Mouse (Mus musculus) hindbrain, embryonic 10.5 days (tissue): Measurements from ENCODE around the gene Abraxas2. TPM values are rescaled to one million over a fixed set of nuclear protein-coding genes. Genes with fewer than 3 reads are reported as not detected.

Source experiments
- DNase-seq: peaks from one replicate; pipeline ENCODE4 v3.0.0-alpha.2; 2017; ENCODE audit warnings: low spot score
- H3K27ac ChIP-seq: fragments of 300-500 bp; sonication (generic); 2 replicates; pipeline ENCODE4 v1.5.1; 2016; ENCODE audit warnings: mild to moderate bottlenecking, moderate library complexity
- H3K27me3 ChIP-seq: fragments of 300-500 bp; sonication (generic); 2 replicates; pipeline ENCODE4 v1.6.1; 2016; ENCODE audit warnings: mild to moderate bottlenecking; ENCODE audit not compliant: poor library complexity, insufficient read depth, severe bottlenecking
- H3K36me3 ChIP-seq: fragments of 300-500 bp; sonication (generic); 2 replicates; pipeline ENCODE4 v1.6.1; 2016; ENCODE audit warnings: mild to moderate bottlenecking, moderate library complexity
- H3K4me1 ChIP-seq: fragments of 300-500 bp; sonication (generic); replicated peaks from 2 replicates; pipeline ENCODE4 v1.6.1; 2016; ENCODE audit warnings: mild to moderate bottlenecking
- H3K4me3 ChIP-seq: fragments of 300-500 bp; sonication (generic); 2 replicates; pipeline ENCODE4 v1.5.1; 2016; ENCODE audit warnings: mild to moderate bottlenecking, moderate library complexity
- H3K9me3 ChIP-seq: fragments of 300-500 bp; sonication (generic); 2 replicates; pipeline ENCODE4 v1.6.1; 2016; ENCODE audit warnings: mild to moderate bottlenecking, moderate library complexity
- WGBS: fragments of 180-500 bp; shearing (Covaris S2); methylation state at CpG from one replicate; pipeline ENCODE4 v1.1.7; 2016; 5-methylcytosine and 5-hydroxymethylcytosine counted together
- polyA plus RNA-seq: library from polyadenylated mRNA; unstranded; fragments of >200 nt; fragmentation: Nextera tagmentation; extraction: Ambion mirVana; gene quantifications from 2 replicates; pipeline ENCODE4 v1.2.1, GENCODE M21; 2016

The Abraxas2 gene
- polyA plus RNA-seq, result 30.7 and 35.5 TPM in 2 replicates

DNA sequence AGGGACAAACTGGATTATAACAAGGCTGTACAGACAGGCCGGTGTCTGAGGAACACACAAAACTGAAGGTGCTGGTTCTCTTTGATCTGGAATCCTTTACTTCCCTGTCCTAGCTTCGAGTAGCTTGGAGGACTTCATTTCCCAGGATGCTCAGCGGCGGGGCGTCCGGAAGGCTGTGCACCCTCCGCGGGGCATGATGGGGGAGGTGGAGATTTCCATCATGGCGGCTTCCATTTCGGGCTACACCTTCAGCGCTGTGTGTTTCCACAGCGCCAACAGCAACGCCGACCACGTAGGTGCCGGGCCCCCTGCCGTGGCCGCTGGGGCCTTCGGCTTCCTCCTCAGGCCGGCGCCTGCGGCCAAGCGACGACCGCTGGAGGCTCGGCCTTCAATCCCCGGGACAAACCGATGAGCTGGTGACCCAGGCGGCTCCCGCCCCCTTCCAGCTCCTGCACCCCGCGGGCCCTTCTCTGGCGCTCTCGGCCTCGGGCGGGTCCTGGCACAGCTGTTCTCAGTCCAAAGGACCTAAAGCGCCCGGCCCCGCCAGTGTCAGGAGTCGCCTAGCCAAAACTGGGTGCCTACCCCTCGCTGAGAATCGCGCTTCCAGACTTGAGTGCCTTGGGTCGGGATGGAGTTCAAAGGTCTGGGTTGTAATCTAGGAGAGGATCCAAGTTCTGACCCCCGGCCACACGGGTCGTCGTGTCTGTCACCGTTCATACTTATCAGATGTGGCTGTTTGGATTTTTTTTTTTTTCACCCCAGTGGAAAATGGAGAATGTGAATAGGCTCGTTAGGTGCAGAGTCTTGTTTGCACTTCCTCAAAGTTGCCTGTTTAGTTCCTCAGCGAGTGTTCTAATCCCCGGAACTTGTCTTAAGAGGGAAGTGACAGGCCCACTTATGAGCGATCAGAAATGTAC, at the start of gene Abraxas2:
TSS of gene Abraxas2 (plus strand) at position 184 of the 917 bp plus-strand sequence.
- peak; percentile 87 for DNase-seq
- H3K9me3 ChIP-seq, result no peaks in the 10 kb centered on the region
- H3K36me3 ChIP-seq, result no peaks in the 10 kb centered on the region
- H3K4me3 ChIP-seq, result peak within 1 kb of the TSS; percentile 99
- peaks cover 17% of the 10 kb centered on the region for H3K4me1 ChIP-seq
- H3K27me3 ChIP-seq, result no peaks in the 10 kb centered on the region
- H3K27ac ChIP-seq, result peak within 1 kb of the TSS; percentile 96
- 1% methylated on average over 53 of the region's 53 CpGs for WGBS

DNA sequence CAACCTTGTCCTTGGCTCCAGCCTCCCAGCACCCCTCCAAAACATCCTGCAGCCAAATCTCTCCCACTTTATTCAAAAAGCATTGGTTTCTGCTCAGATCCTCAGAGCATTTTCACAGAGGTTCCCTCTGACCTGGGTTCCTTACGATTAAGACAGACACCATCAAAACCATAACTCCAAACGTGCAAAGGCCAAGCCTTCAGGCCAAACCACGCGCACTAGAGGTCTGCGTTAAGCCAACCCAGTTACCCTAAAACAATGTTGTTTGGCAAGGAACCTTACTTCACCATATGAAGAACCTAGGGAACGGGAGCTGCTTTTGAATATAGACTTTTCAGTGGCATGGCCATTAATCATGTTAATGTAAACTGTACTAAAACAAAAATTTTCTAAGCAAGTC, 49.3 kb upstream of the Abraxas2 start:
- 18% methylated on average over 6 of the region's 6 CpGs for WGBS
- no peak for DNase-seq
- Histone ChIP-seq H3K9me3 (no peaks in the 10 kb centered on the region), H3K36me3 (no peaks in the 10 kb centered on the region), H3K27ac (peak overlapping the region; percentile 85), H3K27me3 (no peaks in the 10 kb centered on the region), H3K4me1 (peaks cover 92% of the 10 kb centered on the region), H3K4me3 (peak overlapping the region; percentile 41)

DNA sequence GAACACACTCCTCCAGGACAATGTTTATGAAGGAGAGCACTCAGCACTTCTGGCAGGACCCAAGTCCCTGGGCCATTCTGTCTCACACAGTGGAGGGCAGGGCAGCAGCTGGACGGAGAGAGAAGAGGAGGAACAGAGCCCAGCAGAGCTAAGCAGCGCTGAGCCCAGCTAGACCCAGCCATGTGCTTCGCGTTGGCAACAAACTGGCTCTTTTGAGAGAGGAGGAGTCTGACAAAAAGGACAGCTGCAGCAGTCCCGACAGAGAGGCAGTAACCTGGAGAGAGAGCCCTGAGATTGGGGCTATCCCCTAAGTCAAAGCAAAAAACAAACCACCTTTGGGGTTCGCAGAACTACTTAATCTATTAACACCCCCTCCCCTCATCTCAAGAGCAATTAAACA, 48.7 kb upstream of the Abraxas2 start:
- DNase-seq, result no peak
- peaks cover 91% of the 10 kb centered on the region for H3K4me1 ChIP-seq

DNA sequence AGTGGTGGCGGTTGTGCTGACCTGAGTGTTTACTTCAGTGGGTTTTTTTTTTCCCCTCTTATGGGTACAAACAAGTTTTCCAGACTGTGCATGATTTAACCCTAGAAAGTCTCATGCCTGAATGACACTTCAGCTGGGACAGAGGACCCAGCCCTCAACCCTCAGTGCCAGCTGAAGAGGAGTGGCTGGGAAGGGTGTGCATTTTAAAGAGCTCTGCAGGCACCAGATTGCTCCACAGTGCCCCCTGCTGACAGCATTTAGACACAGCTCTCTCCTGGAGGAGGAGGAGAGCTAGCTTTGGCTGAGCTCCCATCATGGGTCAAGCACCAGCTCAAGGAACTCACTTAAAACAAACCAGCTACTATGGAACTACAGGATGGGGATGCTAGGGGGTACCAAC, 48.1 kb upstream of the Abraxas2 start:
- H3K36me3 ChIP-seq, result no peaks in the 10 kb centered on the region
- 54% methylated on average over 1 of the region's 1 CpGs for WGBS
- peaks cover 86% of the 10 kb centered on the region for H3K4me1 ChIP-seq
- H3K4me3 ChIP-seq, result peak overlapping the region; percentile 74; the same call in 1 of the 2 replicates
- H3K27ac ChIP-seq, result peak overlapping the region; percentile 85
- H3K27me3 ChIP-seq, result no peaks in the 10 kb centered on the region
- H3K9me3 ChIP-seq, result no peaks in the 10 kb centered on the region
- peak; percentile 90 for DNase-seq

More for the DNA sequence above, 48.7 kb upstream of the Abraxas2 start:
- H3K27ac ChIP-seq, result peak overlapping the region; percentile 85
- no peaks in the 10 kb centered on the region for H3K27me3 ChIP-seq
- H3K4me3 ChIP-seq, result peak overlapping the region; percentile 26; the same call in 1 of the 2 replicates
- H3K9me3 ChIP-seq, result no peaks in the 10 kb centered on the region
- H3K36me3 ChIP-seq, result no peaks in the 10 kb centered on the region
- WGBS, result 14% methylated on average over 6 of the region's 6 CpGs

DNA sequence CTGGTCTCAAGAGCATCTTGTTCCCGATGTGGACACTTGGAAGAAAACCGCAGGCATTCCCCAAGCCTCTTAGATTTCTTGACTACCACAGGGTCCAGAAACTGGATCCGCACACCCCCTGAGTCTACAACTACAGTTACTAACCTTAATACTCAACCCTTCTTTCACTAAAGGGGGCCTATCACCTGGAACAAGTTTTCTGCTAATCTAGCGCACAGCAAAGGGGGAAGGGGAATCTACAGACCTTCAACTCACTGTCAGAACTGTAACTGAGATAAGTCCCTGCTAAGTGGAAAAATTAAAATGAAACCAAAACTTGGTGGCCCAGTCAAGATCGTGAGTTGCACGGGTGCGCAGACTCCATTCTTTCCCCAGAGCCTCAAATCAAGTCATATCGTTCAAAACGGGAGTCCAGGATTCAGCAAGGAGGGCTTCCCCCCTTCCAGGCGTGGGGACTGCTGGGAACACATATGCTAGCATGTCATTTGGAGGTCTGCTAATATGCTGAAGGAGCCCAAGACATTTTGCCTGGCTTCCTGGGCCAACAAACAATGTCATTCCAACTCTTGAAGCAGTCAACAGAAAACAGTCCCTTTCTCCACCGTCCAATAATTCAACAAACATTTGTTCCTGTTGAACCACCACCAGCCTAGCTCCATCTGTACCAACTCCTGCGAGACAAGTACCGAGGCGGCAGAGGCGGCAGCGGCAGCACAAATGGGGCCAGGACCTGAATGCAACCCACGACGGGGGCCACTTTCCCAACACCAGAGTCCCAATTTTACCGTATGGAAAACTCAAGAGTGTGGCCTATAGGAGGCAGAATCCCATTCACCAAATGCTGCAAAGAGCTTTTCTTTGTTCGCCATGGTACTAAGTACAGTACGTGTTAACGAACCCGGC, 47.1 kb upstream of the Abraxas2 start:
- WGBS, result 14% methylated on average over 23 of the region's 23 CpGs
- Histone ChIP-seq H3K9me3 (no peaks in the 10 kb centered on the region), H3K4me1 (peaks cover 75% of the 10 kb centered on the region), H3K4me3 (peak overlapping the region; percentile 74), H3K27ac (peak overlapping the region; percentile 92), H3K36me3 (no peaks in the 10 kb centered on the region), H3K27me3 (no peaks in the 10 kb centered on the region)
- peak; percentile 56 for DNase-seq

DNA sequence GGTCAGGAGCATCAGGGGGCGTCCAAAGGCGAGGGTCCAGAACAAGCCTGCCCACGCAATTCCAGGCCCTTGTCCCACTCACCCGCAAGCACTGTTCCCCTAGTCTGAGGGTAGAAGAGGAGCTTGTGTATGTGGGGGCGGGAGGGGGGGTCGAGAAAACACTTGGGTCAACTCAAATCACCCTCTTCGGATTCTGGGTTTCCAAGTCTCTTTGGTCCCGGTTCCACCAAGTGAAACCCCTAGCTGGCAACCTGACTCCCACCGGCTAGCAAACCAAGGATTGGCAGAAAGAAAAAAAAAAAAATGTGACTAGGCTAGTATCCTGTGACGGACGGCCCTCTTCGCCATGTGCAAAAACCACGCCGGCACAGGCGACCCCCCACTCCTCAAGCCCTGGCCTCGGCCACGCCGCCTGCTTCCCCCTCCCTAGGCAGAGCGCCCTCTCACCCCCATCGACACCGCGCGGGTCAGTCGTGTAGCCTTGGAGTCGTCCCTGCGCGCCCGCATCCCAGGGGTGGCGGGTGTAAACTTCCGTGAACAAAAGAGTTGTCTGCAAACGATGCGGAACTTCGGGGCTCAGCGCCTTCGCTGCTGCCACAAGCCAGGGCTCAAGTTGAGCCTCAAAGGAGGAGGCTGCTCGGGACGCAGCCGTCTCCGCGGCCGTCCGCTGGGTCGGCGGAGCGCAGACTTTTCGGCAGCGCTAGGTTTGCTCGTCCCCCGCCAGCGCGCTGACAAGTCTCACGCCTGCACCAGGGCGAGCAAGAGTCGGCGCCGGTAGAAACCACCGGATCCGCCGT, 46.2 kb upstream of the Abraxas2 start:
- under 1% methylated on average over 59 of the region's 59 CpGs for WGBS

DNA sequence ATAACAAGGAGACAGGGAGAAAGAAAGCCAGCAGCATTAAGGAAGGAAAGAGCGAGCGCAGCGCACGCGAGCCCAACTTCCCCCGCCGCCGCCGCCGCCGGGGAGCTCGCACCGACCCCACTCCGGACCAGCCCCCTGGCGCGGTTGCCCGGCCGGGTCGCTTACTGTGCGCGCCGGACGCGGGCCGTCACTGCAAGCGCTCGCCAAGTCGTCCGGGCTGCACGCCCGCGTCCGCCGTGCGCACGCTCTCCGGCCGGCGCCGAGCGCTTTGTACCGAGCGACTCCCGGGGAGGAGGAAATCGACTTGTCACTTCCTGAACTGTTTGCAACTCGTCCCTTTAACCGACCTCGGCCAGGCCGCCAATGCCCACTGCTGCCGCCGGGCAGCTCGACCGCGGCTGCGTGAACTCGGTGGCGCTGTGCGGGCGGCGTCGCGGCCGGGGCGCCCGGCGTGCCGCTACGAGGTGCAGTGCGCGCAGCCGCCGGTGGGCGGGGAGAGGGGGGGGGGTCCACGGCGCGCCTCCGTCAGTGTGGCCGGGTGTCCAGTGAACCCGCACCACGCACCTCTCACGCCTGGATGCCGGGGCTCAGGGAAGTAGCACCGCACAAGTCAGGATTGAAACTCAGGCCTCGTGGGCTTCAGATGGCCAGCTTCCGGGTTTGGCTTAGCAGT, 45.5 kb upstream of the Abraxas2 start, which contains the start of gene Fam53b:
TSS of gene Fam53b (minus strand) at position 471 of the 673 bp plus-strand sequence.
- peak within 1 kb of the TSS; percentile 92 for H3K27ac ChIP-seq
- peak within 1 kb of the TSS; percentile 74 for H3K4me3 ChIP-seq
- WGBS, result under 1% methylated on average over 85 of the region's 85 CpGs
- no peaks in the 10 kb centered on the region for H3K36me3 ChIP-seq
- peaks cover 60% of the 10 kb centered on the region for H3K4me1 ChIP-seq
- peak; percentile 81 for DNase-seq
- H3K27me3 ChIP-seq, result no peaks in the 10 kb centered on the region
- no peaks in the 10 kb centered on the region for H3K9me3 ChIP-seq

More for the DNA sequence above, 46.2 kb upstream of the Abraxas2 start:
- Histone ChIP-seq H3K27me3 (no peaks in the 10 kb centered on the region), H3K27ac (peak overlapping the region; percentile 92), H3K9me3 (no peaks in the 10 kb centered on the region), H3K36me3 (no peaks in the 10 kb centered on the region), H3K4me1 (peaks cover 67% of the 10 kb centered on the region), H3K4me3 (peak overlapping the region; percentile 74)
- DNase-seq, result peak; percentile 75

DNA sequence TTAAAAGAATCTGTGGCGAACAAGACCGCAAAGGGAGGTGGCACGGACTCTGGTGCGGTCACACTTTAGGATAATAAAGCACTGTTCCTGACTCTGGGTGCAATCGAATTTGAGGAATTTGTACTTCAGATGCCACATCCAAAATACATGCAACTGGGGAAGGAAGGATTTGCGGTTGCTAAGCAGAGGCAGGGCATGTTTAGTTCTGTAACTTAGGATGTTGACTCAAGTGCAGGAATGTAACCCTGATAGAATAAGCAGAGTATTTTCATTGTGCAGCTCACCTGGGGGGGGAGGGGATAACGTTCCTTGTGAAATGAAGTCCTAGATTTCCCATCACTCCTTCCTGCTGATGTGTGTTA, 45.0 kb upstream of the Abraxas2 start:
- Histone ChIP-seq H3K27me3 (no peaks in the 10 kb centered on the region), H3K9me3 (no peaks in the 10 kb centered on the region), H3K4me3 (peak overlapping the region; percentile 74), H3K36me3 (0 out of 2 replicates have a peak, but pooled peaks cover 3% of the 10 kb centered on the region), H3K27ac (peak overlapping the region; percentile 92), H3K4me1 (peaks cover 54% of the 10 kb centered on the region)
- WGBS, result 2% methylated on average over 7 of the region's 7 CpGs
- DNase-seq, result no peak

DNA sequence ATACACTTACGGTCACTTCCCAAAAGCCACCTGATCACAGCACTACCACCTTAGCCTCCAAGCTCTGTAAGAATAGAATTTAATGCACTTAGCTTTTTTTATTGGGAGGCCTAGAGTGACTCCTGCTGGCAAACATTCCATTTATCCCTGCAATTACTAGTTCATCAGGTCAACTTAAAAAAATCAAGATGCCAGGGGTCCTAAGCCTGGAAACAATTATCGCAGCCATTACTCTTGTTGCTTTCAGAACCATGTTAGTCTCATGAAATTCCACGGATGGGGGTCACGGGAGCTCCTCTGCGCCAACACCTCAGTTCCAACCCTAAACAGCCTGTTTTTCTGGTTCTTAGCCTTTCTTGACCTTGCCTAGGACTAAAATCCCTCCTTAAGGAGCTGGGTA, 43.9 kb upstream of the Abraxas2 start:
- DNase-seq, result no peak
- Histone ChIP-seq H3K27ac (no peak overlapping the region), H3K36me3 (0 out of 2 replicates have a peak, but pooled peaks cover 8% of the 10 kb centered on the region), H3K4me3 (no peak overlapping the region), H3K9me3 (no peaks in the 10 kb centered on the region), H3K27me3 (no peaks in the 10 kb centered on the region), H3K4me1 (peaks cover 44% of the 10 kb centered on the region)
- 74% methylated on average over 5 of the region's 5 CpGs for WGBS

DNA sequence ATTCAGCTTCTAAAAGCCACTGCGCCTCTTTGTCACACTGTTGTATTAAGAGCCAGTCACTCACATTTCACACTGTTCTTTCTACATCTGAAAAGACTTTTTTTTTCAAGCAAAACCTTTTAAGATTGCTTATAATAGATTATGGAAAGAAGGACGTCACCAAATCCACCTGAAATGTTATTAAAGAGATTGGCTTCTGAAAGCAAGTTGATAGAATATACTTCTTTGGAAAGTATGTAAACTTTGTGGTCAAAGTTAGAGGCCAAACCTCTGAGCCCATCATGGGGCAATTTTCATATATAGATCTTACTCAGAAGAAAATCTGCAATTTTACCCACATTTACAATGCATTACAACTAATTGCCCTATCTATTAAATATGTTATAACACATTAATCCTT, 42.5 kb upstream of the Abraxas2 start:
- Histone ChIP-seq H3K27ac (no peak overlapping the region), H3K4me3 (no peak overlapping the region), H3K4me1 (peaks cover 30% of the 10 kb centered on the region), H3K27me3 (no peaks in the 10 kb centered on the region), H3K36me3 (peaks cover 17% of the 10 kb centered on the region; the same call in 1 of the 2 replicates), H3K9me3 (no peaks in the 10 kb centered on the region)
- WGBS, result 64% methylated on average over 2 of the region's 2 CpGs
- DNase-seq, result no peak

DNA sequence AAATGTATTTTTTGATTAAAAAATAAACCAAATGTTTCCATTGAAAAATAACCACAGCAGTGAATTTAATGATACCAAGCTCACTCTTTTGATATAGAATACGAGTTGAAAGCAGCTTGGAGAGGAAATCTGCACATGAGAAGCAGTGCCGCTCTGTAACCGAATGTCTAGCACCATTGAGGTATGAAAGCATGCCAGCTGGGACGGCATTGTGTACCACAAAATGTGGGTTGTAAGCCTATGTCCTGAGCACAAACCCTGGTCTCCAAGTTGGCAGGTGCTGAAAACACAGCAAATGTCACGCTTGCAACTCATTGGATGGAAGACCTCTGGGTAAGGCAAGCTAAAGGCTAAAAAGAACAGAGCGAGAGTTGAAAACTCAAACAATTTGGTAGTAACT, 42.0 kb upstream of the Abraxas2 start:
- peaks cover 17% of the 10 kb centered on the region; the same call in 1 of the 2 replicates for H3K36me3 ChIP-seq
- H3K9me3 ChIP-seq, result no peaks in the 10 kb centered on the region
- no peak for DNase-seq
- H3K4me1 ChIP-seq, result peaks cover 25% of the 10 kb centered on the region
- H3K27me3 ChIP-seq, result no peaks in the 10 kb centered on the region
- no peak overlapping the region for H3K27ac ChIP-seq
- no peak overlapping the region for H3K4me3 ChIP-seq
- 84% methylated on average over 6 of the region's 6 CpGs for WGBS
